Mouse (Mus musculus) Patski (cell line): Measurements from ENCODE around the gene Mto1. TPM values are rescaled to one million over a fixed set of nuclear protein-coding genes. Genes with fewer than 3 reads are reported as not detected.
A peak's percentile ranks its signal among the peaks of the same experiment; 100 is the strongest.
"Not testable (repeated sequence)": the region's sequence is repeated elsewhere in the genome, so short reads cannot be mapped to it uniquely, and the experiment has no call there.

Experiments used
- ATAC-seq: fragments of 100-300 bp; one replicate; pipeline ENCODE4 v1.8.0; 2021
- CTCF ChIA-PET: fragments of 350-600 bp; sonication (Branson Sonifier 250); formaldehyde crosslinking; loops from one replicate; lab custom pipeline; 2022; ENCODE audit warnings: inconsistent platforms; lab: Charles Lee
- POLR2A ChIA-PET: fragments of 350-600 bp; sonication (Branson Sonifier 250); formaldehyde crosslinking; loops from one replicate; lab custom pipeline; 2022; ENCODE audit warnings: antibody characterized with exemption, inconsistent platforms; lab: Charles Lee
- DNase-seq: peaks from one replicate; pipeline ENCODE4 v3.0.0-alpha.2; 2011; ENCODE audit warnings: low read depth, low spot score
- H3K27me3 ChIP-seq: fragments of 371-371 bp; one replicate; pipeline ENCODE4 v1.5.1; 2021
- CTCF ChIP-seq: fragments of 100-300 bp; IDR thresholded peaks from one replicate; pipeline ENCODE4 v1.5.1; 2021
- in situ Hi-C: fragments of 300-500 bp; cut with MboI; formaldehyde crosslinking; loops from 3 replicates; pipeline ENCODE4 v1.11.1; 2018; ENCODE audit warnings: low pct_unique_long_range_greater_than_20kb, mixed read lengths
- polyA plus RNA-seq: library from polyadenylated mRNA; unstranded; gene quantifications from one replicate; pipeline ENCODE4 v1.2.3, GENCODE M21; 2021

Mto1 gene
- polyA plus RNA-seq, 1 experiment from 2014 or later = 23.8 TPM

- H3K27me3 ChIP-seq = no peaks in the 10 kb centered on the region
- CTCF ChIA-PET = interaction anchor here (1.3 to 3.7 kb wide), 2 partner anchors 68 to 76 kb away, joined by 3 to 13 read pairs; no protein-coding TSS in a partner anchor
- ATAC-seq (no peak), DNase-seq (no peak)
- no peak for TF ChIP-seq CTCF
- POLR2A ChIA-PET = interaction anchor here (1.3 kb wide), 1 partner anchor 51 kb away, joined by 4 read pairs; no protein-coding TSS in a partner anchor
- in situ Hi-C loops = no loop called here
Measured at GRCm38 (mm10) chr9:78475873-78476272, 27.9 kb downstream of the Mto1 start.

DNA sequence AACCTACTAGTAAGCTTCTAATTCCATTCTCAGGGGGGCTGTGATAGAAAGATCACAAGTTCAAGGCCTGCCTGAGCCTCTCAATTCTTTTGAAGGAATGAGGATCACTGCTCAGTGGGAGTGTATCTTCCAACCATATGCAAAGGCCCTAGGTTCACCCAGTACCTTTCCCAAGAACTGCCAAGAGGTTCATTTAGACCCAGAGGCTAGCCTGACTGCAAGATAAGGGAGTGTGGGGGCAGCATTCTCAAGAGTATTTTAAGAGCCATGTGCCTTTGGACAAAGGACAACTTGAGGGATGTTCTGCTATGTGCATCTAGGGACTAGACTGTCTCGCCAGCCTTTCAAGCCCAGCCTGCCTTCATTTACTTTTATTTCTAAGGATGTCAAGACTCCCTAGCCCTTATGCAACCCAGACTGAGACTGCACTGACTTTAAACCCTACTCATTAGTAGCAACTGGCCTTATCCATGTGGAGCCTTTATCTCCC, 28.6 kb downstream of the Mto1 start:
- ChIA-PET CTCF (interaction anchor here (1.1 to 3.7 kb wide), 3 partner anchors 13 to 76 kb away, joined by 3 to 13 read pairs (median 4); no protein-coding TSS in a partner anchor), POLR2A (interaction anchor here (1.3 to 6.0 kb wide), 2 partner anchors 27 to 51 kb away, joined by 4 to 29 read pairs; no protein-coding TSS in a partner anchor)
- no peaks in the 10 kb centered on the region for H3K27me3 ChIP-seq
- in situ Hi-C loops = no loop called here
- DNase-seq (no peak), ATAC-seq (no peak)
- no peak for TF ChIP-seq CTCF

DNA sequence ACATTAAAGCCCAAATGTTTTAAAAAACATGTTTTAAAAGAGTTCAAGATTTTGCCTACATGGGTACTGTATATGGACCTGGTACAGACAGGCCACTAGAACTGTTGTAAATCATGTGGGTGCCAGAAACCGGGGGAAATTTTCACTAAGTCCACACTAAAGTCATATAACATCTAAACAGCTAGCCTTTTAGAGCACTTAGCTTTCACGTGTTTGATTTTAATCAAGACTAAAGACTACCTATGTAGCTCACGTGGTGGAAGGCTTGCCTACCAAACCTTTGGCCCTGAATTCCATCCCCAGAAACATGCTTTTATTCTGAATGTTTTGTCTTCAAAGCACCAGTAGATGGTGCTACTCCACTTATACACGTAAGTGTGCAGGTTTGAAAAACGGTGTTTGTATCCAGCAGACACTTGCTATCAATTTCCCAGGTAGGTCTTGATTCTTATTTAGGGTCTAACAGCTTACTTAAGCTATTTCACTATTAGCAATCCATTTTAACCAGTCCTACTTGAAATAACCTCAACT, 29.1 kb downstream of the Mto1 start:
- H3K27me3 ChIP-seq = no peaks in the 10 kb centered on the region
- ATAC-seq = no peak
- in situ Hi-C loops = no loop called here
- CTCF ChIA-PET = interaction anchor here (1.0 to 3.7 kb wide), 5 partner anchors 13 to 75 kb away, joined by 3 to 13 read pairs (median 4); no protein-coding TSS in a partner anchor
- DNase-seq = no peak
- no peak for TF ChIP-seq CTCF
- POLR2A ChIA-PET = interaction anchor here (6.0 kb wide), 1 partner anchor 27 kb away, joined by 29 read pairs; no protein-coding TSS in a partner anchor

GRCm38 (mm10) chr9:78478009-78478605, 30.1 kb downstream of the Mto1 start:
- DNase-seq, in situ Hi-C loops, H3K27me3 ChIP-seq, ATAC-seq: not testable (repeated sequence)
- CTCF ChIA-PET = interaction anchor here (0.7 to 3.7 kb wide), 5 partner anchors 22 to 74 kb away, joined by 3 to 13 read pairs (median 6); no protein-coding TSS in a partner anchor
- POLR2A ChIA-PET = interaction anchor here (6.0 kb wide), 1 partner anchor 26 kb away, joined by 29 read pairs; no protein-coding TSS in a partner anchor

DNA sequence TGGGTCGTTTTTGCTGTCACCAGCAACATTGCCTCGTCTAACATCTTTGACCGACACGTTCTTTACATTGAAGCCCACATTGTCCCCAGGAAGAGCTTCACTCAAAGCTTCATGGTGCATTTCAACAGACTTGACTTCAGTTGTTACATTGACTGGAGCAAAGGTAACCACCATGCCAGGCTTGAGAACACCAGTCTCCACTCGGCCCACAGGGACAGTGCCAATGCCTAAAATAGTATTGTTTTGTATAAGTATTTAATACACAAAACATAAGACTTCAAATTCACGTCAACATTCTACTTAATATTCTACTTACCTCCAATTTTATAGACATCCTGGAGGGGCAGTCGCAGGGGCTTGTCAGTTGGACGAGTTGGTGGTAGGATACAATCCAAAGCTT, 31.3 kb downstream of the Mto1 start:
- H3K27me3 ChIP-seq, DNase-seq, ATAC-seq, in situ Hi-C loops: not testable (repeated sequence)
- ChIA-PET CTCF (interaction anchor here (2.1 kb wide), 1 partner anchor 69 kb away, joined by 6 read pairs; no protein-coding TSS in a partner anchor), POLR2A (interaction anchor here (6.0 kb wide), 1 partner anchor 24 kb away, joined by 29 read pairs; no protein-coding TSS in a partner anchor)

GRCm38 (mm10) chr9:78480227-78480626, 32.2 kb downstream of the Mto1 start:
- CTCF ChIA-PET, ATAC-seq, in situ Hi-C loops, H3K27me3 ChIP-seq, DNase-seq: not testable (repeated sequence)
- POLR2A ChIA-PET = interaction anchor here (0.9 to 6.0 kb wide), 10 partner anchors 9 to 70 kb away, joined by 3 to 29 read pairs (median 4); partner anchors contain the start of genes Gm17324 and Mto1

- no peak for TF ChIP-seq CTCF
Measured at GRCm38 (mm10) chr9:78480706-78481358, 32.8 kb downstream of the Mto1 start.

GRCm38 (mm10) chr9:78481423-78482331, 33.7 kb downstream of the Mto1 start:
- H3K27me3 ChIP-seq = no peaks in the 10 kb centered on the region
- ATAC-seq (peak; percentile 88), DNase-seq (peak; percentile 94)
- ChIA-PET CTCF (interaction anchor here (0.8 to 1.9 kb wide), 6 partner anchors 18 to 50 kb away, joined by 3 to 4 read pairs (median 3); no protein-coding TSS in a partner anchor), POLR2A (interaction anchor here (0.6 to 6.0 kb wide), 16 partner anchors 17 to 68 kb away, joined by 3 to 29 read pairs (median 4); partner anchors contain the start of genes Gm17324 and Mto1)
- TF ChIP-seq CTCF = no peak
- in situ Hi-C loops = no loop called here

More at GRCm38 (mm10) chr9:78480706-78481358, 32.8 kb downstream of the Mto1 start:
- no peak for DNase-seq
- POLR2A ChIA-PET = interaction anchor here (0.6 to 6.0 kb wide), 15 partner anchors 9 to 381 kb away, joined by 3 to 29 read pairs (median 4); partner anchors contain the start of genes Gm17324 and Mto1
- H3K27me3 ChIP-seq = no peaks in the 10 kb centered on the region
- CTCF ChIA-PET = interaction anchor here (0.8 kb wide), 1 partner anchor 46 kb away, joined by 3 read pairs; no protein-coding TSS in a partner anchor
- ATAC-seq = peak; percentile 11
- in situ Hi-C loops = no loop called here

DNA sequence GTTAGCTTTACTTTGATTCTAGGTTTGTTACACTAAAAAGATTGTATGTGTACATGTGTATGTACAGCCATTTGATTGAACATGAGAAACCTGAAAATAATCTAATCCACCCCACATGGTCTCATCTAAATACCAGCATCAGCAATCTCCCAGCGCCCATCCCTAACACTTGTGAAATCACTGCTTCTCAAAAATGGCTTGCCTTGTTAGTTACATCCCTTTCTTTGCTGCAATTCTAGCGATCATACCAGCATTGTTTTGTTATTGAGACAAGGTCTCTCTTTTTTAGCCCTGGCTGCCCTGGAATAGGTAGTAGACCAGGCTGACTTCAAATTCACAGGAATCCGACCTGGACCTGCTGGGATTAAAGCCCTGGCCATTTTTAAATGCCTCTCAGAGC, 34.4 kb downstream of the Mto1 start:
- no peaks in the 10 kb centered on the region for H3K27me3 ChIP-seq
- ChIA-PET POLR2A (interaction anchor here (0.8 to 6.0 kb wide), 8 partner anchors 18 to 60 kb away, joined by 3 to 29 read pairs (median 6); partner anchors contain the start of genes Gm17324 and Mto1), CTCF (interaction anchor here (1.0 to 1.9 kb wide), 5 partner anchors 18 to 50 kb away, joined by 3 to 4 read pairs (median 3); no protein-coding TSS in a partner anchor)
- in situ Hi-C loops = no loop called here
- DNase-seq (no peak), ATAC-seq (no peak)
- no peak for TF ChIP-seq CTCF
